Mouse (Mus musculus): Measurements from ENCODE around the gene BC035044.

DNA sequence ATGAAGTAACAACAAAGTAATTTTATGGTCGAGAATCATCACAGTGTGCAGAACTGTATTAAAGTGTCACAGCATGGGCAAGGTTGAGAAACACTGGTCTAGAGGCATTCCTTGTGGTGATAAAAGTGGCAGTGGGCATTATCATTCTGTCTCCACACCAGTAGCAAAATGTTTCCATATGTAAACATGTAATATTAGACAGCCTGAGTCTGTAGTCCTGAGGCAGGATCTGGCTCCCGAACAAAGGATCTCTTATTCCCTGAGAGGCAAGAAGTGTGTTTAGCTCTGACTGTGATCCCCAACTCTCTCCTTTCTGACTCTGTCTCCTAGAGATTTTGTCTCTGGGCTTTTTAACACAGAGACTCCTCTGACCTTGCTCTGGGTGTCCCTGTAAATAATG is 42.1 kb upstream of the BC035044 start:
- TF ChIP-seq CTCF (conservative IDR thresholded peaks at IDR 0.05; ENCODE audit: insufficient read depth, insufficient read length, low read depth, low read length) (no peak), POLR2A (IDR thresholded peaks at IDR 0.05; ENCODE audit: low read depth, low read length) (no peak)

Data from kidney, adult 2 months (tissue).